Mouse (Mus musculus): Measurements from ENCODE around the gene Larp7. TPM values are rescaled to one million over a fixed set of nuclear protein-coding genes. Genes with fewer than 3 reads are reported as not detected.

Gene Larp7
- total RNA-seq, 2 experiments from 2014 or later, result 14.6 to 16.5 TPM

DNA sequence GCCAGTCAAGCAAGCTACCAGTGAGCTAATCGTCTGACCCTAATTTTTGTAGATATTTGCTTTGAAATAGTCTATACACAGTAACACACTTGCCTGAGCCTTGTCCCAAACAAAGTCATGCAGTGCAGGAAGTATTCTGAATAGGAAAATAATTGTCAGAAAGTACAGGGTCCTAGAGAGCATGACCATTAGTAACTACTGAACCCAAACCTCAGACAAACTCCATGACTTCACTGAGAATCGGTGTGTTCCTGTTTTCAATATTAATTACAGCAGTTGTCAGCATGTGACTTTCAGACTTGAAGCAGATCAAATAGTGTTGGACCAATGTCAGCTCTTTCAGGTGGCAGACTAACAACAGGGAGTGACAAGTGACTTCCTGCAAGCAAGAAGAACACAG, 39.5 kb downstream of the Larp7 start:
- no peak for DNase-seq (ENCODE audit: low spot score in 2 of 2)

DNA sequence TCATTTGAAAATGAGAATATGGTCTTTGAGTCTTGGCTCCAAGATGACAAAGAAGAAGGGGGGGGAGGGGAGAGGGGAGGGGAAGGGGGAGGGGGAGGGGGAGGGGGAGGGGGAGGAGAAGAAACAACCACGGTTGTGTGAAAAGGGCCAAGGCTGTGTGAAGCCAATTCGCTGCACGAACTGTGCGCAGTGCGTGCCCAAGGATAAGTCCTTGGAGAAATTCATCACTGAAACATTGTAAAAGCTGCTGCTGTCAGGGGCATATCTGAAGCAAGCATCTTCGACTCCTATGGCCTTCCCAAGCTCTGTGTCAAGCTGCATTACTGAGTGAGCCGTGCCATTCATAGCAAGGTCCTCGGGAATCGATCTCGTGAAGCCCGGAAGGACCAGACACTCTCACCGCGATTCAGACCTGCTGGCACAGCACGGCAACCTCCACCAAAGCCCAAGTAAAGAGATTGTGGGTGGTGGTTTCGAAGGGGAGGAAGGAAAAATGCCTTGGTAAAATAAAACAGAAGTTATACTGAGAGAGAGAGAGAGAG, 40.3 kb downstream of the Larp7 start:
- no peak for DNase-seq (ENCODE audit: low spot score in 2 of 2)

DNA sequence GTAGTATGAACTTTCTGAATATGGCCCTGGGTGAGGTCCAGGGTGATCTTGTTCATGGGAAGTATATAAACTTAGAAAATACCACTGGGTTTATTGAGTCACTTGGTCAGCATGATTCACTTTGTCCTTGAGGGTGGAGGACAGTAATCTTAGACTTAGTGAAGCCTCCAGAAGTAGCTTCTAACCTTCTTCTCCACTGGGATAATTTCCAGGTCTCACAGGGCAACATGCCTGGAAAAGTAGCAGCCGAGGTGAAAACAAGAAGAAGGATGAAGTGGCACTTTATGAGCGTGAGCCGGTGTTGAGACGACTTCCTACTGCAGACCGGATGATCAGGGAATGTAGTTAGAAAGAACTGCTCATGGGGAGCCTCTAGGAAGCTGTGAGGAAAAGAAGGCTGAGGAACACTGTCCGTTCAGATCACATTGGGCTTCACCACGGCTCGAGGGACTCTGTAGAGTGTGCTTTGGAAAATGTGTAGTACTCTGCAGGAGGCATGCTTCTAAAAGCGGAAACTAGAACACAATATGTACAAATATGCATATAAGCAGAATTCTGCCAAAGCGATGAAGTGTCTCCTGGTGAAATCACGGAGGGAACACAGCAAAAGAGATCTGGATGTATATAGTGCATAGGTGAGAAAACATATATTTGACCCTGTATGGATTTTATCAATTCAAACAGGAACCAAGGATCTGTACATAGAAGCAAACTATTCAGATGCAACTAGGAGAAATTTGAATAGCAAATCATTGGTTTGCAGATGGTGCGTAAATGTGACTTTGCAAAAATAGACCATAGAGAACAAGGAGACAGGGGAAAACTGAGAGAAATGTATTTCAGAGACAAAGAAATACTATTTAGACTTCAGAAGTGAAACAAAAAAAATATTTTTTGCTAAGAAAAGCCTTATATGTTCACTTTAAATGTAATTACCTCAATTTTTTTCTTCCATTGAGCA, 41.1 kb downstream of the Larp7 start:
- DNase-seq (ENCODE audit: low spot score in 2 of 2), result peak in 1 of 2 experiments; percentile 24

DNA sequence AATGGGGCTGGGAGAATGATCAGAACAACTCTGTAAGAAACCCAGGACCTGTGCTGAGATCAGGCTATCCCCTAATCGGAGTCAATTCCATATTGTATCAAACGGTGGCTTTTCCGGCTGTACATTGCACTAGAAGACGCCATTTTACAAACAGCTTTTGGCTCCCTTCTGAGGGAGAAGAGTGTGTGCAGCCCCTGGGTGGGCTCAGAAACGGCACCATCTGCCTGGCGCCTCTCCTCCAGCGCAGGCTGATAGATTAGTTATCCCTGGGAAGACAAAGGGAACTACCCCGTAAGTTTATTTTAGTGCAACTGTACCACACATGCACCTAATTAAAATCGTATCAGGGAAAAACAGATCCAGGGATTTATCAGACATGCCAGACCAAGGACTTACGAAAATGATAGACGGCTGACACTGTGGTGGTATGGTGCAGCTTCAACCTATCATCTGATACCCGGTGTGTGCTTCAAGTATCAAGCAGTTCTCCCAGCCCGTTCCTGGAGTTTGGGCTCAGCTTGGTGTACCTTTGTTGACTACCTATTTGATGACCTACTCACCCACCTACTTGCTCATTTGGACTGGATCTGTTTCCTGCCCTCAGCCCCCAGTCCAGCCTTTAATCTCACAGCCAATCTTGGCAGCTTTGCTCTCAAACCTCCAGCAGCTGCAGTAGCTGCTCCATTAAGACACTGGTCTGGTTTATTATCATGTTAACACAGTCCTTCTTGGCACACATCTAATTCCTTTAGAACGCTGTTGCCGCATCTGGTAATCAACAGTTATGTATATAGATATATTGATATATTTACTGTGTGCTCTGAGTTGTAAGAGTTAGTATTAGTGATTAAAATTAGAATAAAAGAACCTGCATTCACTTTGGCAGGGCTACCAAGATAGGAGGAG, 45.0 kb downstream of the Larp7 start:
- no peak for DNase-seq (ENCODE audit: low spot score in 2 of 2)

DNA sequence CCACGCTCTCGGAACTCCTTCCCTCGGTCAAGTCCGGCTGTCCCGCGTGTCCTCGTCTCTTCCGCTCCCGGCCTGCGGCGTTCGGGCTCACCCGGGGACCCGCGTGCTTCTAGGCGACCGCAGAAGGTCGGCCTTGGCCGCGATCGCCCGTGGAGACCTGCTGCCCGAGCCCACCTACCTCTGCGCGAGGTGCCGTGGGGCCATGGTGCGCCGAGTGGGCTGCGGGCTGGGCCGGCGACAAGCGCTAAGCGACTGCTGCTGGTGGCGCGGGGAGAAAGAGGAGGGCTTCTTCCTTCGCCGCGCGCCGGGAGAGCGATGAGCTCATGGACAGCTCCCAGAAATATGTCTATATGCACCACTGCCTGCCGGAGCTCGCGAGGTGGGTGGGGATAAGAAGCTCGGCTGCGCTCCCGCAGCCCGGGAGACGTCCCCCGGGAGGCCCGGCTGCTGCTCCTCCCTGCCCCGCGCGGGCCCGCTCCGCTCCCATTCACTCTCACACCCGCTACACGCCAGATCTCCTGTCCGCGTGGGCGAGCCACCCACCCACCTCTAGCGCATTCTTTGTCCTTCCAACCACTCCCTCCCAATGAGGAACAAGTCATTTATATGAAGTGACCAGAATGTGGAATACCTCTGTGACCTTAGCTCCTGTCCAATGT, 54.3 kb downstream of the Larp7 start, which contains the start of gene Ank2:
Ank2 (minus strand) TSS at position 609 of the 659 bp plus-strand sequence.
- DNase-seq (ENCODE audit: low spot score in 2 of 2), result peak; percentile 41 to 56

DNA sequence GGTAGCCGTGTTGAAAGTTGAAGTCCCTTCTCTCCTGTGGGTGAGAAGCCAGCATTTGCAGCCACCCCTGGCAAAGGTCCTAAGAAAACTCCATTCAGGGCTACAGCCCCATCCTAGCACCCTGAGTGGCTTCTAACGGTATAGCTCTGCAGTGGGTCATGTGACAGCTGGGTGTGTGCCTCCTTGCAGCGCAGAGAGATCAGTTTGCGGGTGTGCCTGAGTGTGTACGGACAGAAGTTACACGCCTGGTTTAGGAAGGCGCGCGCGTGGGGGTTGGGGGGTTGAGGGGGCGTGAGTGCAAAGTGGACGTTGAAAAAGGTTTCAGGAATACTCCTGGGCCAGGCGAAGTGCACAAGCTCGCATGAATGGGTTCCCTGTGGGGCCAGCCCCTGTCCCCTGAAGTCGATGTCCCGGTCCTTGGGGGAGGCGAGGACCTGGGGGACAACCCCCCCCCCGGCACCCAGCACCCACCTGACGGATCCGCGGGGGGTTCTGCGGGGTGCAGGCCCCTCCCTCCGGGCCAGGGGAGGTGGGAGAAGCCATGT, 54.9 kb downstream of the Larp7 start:
- DNase-seq (ENCODE audit: low spot score in 2 of 2), result peak in 1 of 2 experiments; percentile 13

DNA sequence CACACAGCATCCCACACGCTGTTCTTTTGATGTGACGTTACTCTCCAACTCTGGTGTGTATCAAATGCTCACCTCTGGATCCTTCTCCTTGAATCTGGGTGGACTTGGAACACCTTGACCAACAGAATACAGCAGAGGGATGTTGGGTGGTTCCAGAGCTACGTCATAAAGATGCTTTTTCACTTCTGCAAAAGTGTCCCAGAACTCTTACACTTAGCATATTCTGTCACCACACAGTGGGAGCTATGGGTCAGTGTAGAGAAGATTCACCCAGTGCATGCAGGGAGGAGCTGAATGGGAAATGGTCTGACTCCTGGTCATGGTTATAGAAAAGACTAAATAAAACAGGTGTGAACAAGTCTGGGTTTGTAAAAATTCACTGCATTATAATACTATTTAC, 60.5 kb downstream of the Larp7 start:
- no peak for DNase-seq (ENCODE audit: low spot score in 2 of 2)

DNA sequence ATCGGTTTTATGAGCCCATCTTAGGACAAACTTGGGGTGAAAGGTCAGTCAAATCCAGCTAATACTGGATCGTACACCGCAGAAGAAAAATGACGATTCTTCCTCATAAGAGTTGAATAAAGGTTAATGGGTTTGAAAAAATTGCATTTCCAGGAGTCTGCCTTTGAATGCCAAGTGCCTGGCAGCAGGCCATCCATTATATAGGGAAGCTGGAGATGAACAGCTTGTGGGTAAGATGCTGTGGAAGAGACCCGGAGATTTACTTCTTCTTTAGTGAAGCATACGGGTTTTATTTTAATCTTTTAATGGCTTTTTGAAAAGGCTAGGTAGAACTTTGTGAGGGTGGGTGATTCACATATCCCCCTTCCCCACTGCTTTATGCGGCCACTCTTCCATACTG, 65.8 kb downstream of the Larp7 start:
- DNase-seq (ENCODE audit: low spot score in 2 of 2), result no peak

Small RNA genes within 50 kb of the gene (microRNA-seq; reads per million reads assigned to microRNA genes)
- gene Mir302a, result 0.57 to 0.68 reads per million in 2 experiments
- gene Mir302b, result 0 to 0.45 reads per million in 2 experiments
- gene Mir302c, result 0 reads per million in 2 experiments
- 0.85 to 2.5 reads per million in 2 experiments for gene Mir302d
- 0 reads per million in 2 experiments for gene Mir367

Other genes with a start within 250 kb of the Larp7 start
- gene Ank2, start 54.0 kb downstream of the Larp7 start, total RNA-seq (2021), result 100 to 1,000 TPM; 837 to 918 TPM
- gene Zgrf1, start 140 bp upstream of the Larp7 start, total RNA-seq (2021), result 1 to 10 TPM; 2.6 to 3.4 TPM
- 1 to 10 TPM; 2.4 to 2.8 TPM for gene Neurog2, start 79.8 kb upstream of the Larp7 start, total RNA-seq (2021)
- 10 to 100 TPM; 11.4 to 13.3 TPM for gene Alpk1, start 227.2 kb upstream of the Larp7 start, total RNA-seq (2021)
- gene Tifa, start 236.5 kb upstream of the Larp7 start, total RNA-seq (2021), result 1 to 10 TPM; 4.2 to 5.0 TPM